In genomic region chr4:59870433-59870832, GRCm38 (mm10) we compare ENCODE assay signal across 16 mouse cellular contexts. TPM values are rescaled to one million over a fixed set of nuclear protein-coding genes. Genes with fewer than 3 reads are reported as not detected.
DNase-seq lines count a peak whose midpoint lies in the region; ATAC-seq and TF ChIP-seq lines count a peak whose summit lies in the region.
"Had no signal": no experiment of that assay in that cellular context is flagged by ENCODE, and none has a peak within 500 bp of the region (broad histone marks: within the 10 kb centered on the region; RNA-seq: fewer than 3 reads in every experiment).

No protein-coding gene starts in this region.

- H3K36me3 ChIP-seq in heart, embryonic 14.5 days (ENCODE audit: control insufficient read depth, insufficient read depth, low read length), result peaks cover 8% of the 10 kb centered on the region; the same call in 1 of the 2 replicates
- no peaks in the 10 kb centered on the region for H3K36me3 ChIP-seq in lung, embryonic 14.5 days (ENCODE audit: insufficient read depth)
- no peaks in the 10 kb centered on the region for H3K36me3 ChIP-seq in stomach, postnatal 0 days (ENCODE audit: control insufficient read depth, insufficient read depth, low read length)

- no peak for TF ChIP-seq CTCF in lung, embryonic 14.5 days (IDR thresholded peaks at IDR 0.05; ENCODE audit: low read depth)
- TF ChIP-seq CTCF in embryonic fibroblast, embryonic 13.5 days (IDR thresholded peaks at IDR 0.05; ENCODE audit: borderline replicate concordance, insufficient read depth, low read length), result no peak
- no peak for TF ChIP-seq CTCF in stomach, postnatal 0 days (IDR thresholded peaks at IDR 0.05; ENCODE audit: low read depth)

- no peaks in the 10 kb centered on the region for H3K27me3 ChIP-seq in heart, embryonic 14.5 days (ENCODE audit: control insufficient read depth, insufficient read depth, low read length)
- no peaks in the 10 kb centered on the region for H3K27me3 ChIP-seq in lung, embryonic 14.5 days (ENCODE audit: insufficient read depth, low read length)
- H3K27me3 ChIP-seq in stomach, postnatal 0 days (ENCODE audit: control insufficient read depth, insufficient read depth, low read length), result no peaks in the 10 kb centered on the region
- H3K27me3 ChIP-seq: neural tube, embryonic 13.5 days had no signal

- H3K27ac ChIP-seq in heart, embryonic 14.5 days (replicated peaks in 1 of 2; ENCODE audit: control insufficient read depth in 1 of 2, insufficient read depth in 1 of 2, low read depth in 2 of 2, low read length in 2 of 2), result peak overlapping the region; percentile 39 to 46
- peak overlapping the region; percentile 58; the same call in 1 of the 2 replicates for H3K27ac ChIP-seq in lung, embryonic 14.5 days (ENCODE audit: low read depth)
- H3K27ac ChIP-seq in embryonic fibroblast, embryonic 13.5 days (ENCODE audit: insufficient read depth, low read length), result peak overlapping the region; percentile 97
- no peak overlapping the region for H3K27ac ChIP-seq in stomach, postnatal 0 days (replicated peaks)
- H3K27ac ChIP-seq: hindbrain, embryonic 14.5 days; neural tube, embryonic 13.5 days had no signal

- TF ChIP-seq EP300 in stomach, postnatal 0 days (optimal IDR thresholded peaks at IDR 0.05), result no peak

- no peak for DNase-seq in heart, adult 8-10 months (ENCODE audit: low spot score)
- no peak for DNase-seq in lung, embryonic 14.5 days
- no peak for DNase-seq in lung, postnatal 10 days
- DNase-seq in stomach, postnatal 0 days (ENCODE audit: low spot score), result no peak
- no peak for DNase-seq in frontal cortex, postnatal 10 days (ENCODE audit: low spot score in 2 of 2)

- no peak overlapping the region for H3K4me2 ChIP-seq in heart, embryonic 14.5 days (ENCODE audit: low read length)
- H3K4me2 ChIP-seq in lung, embryonic 14.5 days, result no peak overlapping the region
- H3K4me2 ChIP-seq in stomach, postnatal 0 days (replicated peaks; ENCODE audit: low read depth), result no peak overlapping the region
- H3K4me2 ChIP-seq: hindbrain, embryonic 14.5 days; neural tube, embryonic 13.5 days had no signal

- ATAC-seq in heart, embryonic 14.5 days (ENCODE audit: insufficient number of reproducible peaks, insufficient read depth, low FRiP score, low read depth), result no peak
- 0 out of 2 replicates have a peak, but pooled peaks have one; percentile 34 for ATAC-seq in lung, embryonic 14.5 days (ENCODE audit: insufficient read depth)
- peak; percentile 58 for ATAC-seq in stomach, postnatal 0 days (ENCODE audit: low FRiP score, low TSS enrichment)

- no peak for TF ChIP-seq POLR2A in embryonic fibroblast, embryonic 13.5 days (IDR thresholded peaks at IDR 0.05; ENCODE audit: low read depth, low read length)

- 55% methylated on average over 6 of the region's 6 CpGs for WGBS in heart, embryonic 14.5 days
- 54% methylated on average over 6 of the region's 6 CpGs for WGBS in lung, embryonic 14.5 days
- WGBS in stomach, postnatal 0 days, result 53% methylated on average over 6 of the region's 6 CpGs

- H3K9me3 ChIP-seq in heart, embryonic 14.5 days (ENCODE audit: control insufficient read depth, low read length), result no peaks in the 10 kb centered on the region
- H3K9me3 ChIP-seq in lung, embryonic 14.5 days (ENCODE audit: low read depth, low read length), result no peaks in the 10 kb centered on the region
- no peaks in the 10 kb centered on the region for H3K9me3 ChIP-seq in stomach, postnatal 0 days (ENCODE audit: control insufficient read depth, low read length)
- H3K9me3 ChIP-seq: neural tube, embryonic 13.5 days had no signal

- H3K4me3 ChIP-seq in heart, embryonic 14.5 days (ENCODE audit: control insufficient read depth in 1 of 2, insufficient read depth in 1 of 2, low read depth in 1 of 2, low read length in 2 of 2), result no peak overlapping the region
- H3K4me3 ChIP-seq in lung, embryonic 14.5 days (ENCODE audit: low read depth, low read length), result no peak overlapping the region
- H3K4me3 ChIP-seq in embryonic fibroblast, embryonic 13.5 days (ENCODE audit: insufficient read depth, low read length), result no peak overlapping the region
- no peak overlapping the region for H3K4me3 ChIP-seq in stomach, postnatal 0 days (ENCODE audit: low read depth, low read length)
- H3K4me3 ChIP-seq: erythroblast, embryonic 14.5 days; neural tube, embryonic 13.5 days had no signal

- no peak overlapping the region for H3K9ac ChIP-seq in heart, embryonic 14.5 days (ENCODE audit: low read length)
- no peak overlapping the region for H3K9ac ChIP-seq in lung, embryonic 14.5 days
- no peak overlapping the region for H3K9ac ChIP-seq in stomach, postnatal 0 days (ENCODE audit: low read length)
- H3K9ac ChIP-seq: hindbrain, embryonic 14.5 days; liver, postnatal 0 days; neural tube, embryonic 13.5 days had no signal

- H3K4me1 ChIP-seq in heart, embryonic 14.5 days (ENCODE audit: control insufficient read depth in 2 of 2, insufficient read depth in 2 of 2, low read length in 2 of 2), result peaks cover 3 to 24% of the 10 kb centered on the region in 2 experiments
- peaks cover 9% of the 10 kb centered on the region for H3K4me1 ChIP-seq in lung, embryonic 14.5 days (ENCODE audit: insufficient read depth)
- H3K4me1 ChIP-seq in embryonic fibroblast, embryonic 13.5 days (ENCODE audit: control insufficient read depth, insufficient read depth, low read length), result peaks cover 18% of the 10 kb centered on the region
- no peaks in the 10 kb centered on the region for H3K4me1 ChIP-seq in stomach, postnatal 0 days (replicated peaks; ENCODE audit: control insufficient read depth, insufficient read depth)

RNA-seq across cellular contexts. Expression of gene Slc46a2, which starts 44.4 kb away (rescaled TPM):
- polyA plus RNA-seq in heart, embryonic 14.5 days (2014; fragmentation: Nextera tagmentation; extraction: Ambion mirVana), result 0.11 and 0.18 TPM in 2 replicates
- total RNA-seq in heart, adult 8-10 months (2022), result under 1 TPM in 2 of 4 experiments, not detected in 2; 0.09 to 0.14 TPM
- polyA plus RNA-seq in lung, embryonic 14.5 days (2014; fragmentation: Nextera tagmentation; extraction: Ambion mirVana), result 0.07 and 0.12 TPM in 2 replicates
- not detected in 2 replicates for polyA plus RNA-seq in embryonic fibroblast, embryonic 13.5 days (2011; ENCODE audit: insufficient read length, low read depth, missing spikeins)
- 9.5 and 10.5 TPM in 2 replicates for polyA plus RNA-seq in stomach, postnatal 0 days (2015; fragmentation: Nextera tagmentation; extraction: Ambion mirVana)
- total RNA-seq: adrenal gland, postnatal 10 days; layer of hippocampus, postnatal 14 days; left cerebral cortex, postnatal 4 days; MEL had no signal
- polyA plus RNA-seq: cortical plate, adult 2 months; erythroblast, embryonic 14.5 days; hindbrain, embryonic 14.5 days; liver, postnatal 0 days; neural tube, embryonic 13.5 days had no signal
